Mouse (Mus musculus): ENCODE measurements around the gene Rgl1.

Gene Rgl1

GRCm38 (mm10) chr1:152766032-152766772, at the start of gene Rgl1, which contains the start of gene Arpc5:
Gene Rgl1, minus strand, starts transcription at chr1:152766351.
Gene Arpc5, plus strand, starts transcription at chr1:152766542.
- CTCF ChIA-PET, result interaction anchor here (0.5 kb wide), 2 partner anchors 43 to 226 kb away, joined by 3 to 5 read pairs; no protein-coding TSS in a partner anchor

- CTCF ChIA-PET, result interaction anchor here (0.8 to 1.2 kb wide), 3 partner anchors 25 to 44 kb away, joined by 3 to 6 read pairs (median 3); no protein-coding TSS in a partner anchor
Observed at GRCm38 (mm10) chr1:152815265-152815701, 49.1 kb upstream of the Rgl1 start.

GRCm38 (mm10) chr1:152810533-152811439, 44.6 kb upstream of the Rgl1 start:
- CTCF ChIA-PET, result no interaction called here

GRCm38 (mm10) chr1:152809541-152810252, 43.5 kb upstream of the Rgl1 start:
- CTCF ChIA-PET, result interaction anchor here (0.7 kb wide), 1 partner anchor 44 kb away, joined by 3 read pairs; the partner anchor contains the start of genes Arpc5 and Rgl1

GRCm38 (mm10) chr1:152808392-152808680, 42.2 kb upstream of the Rgl1 start:
- CTCF ChIA-PET, result no interaction called here

GRCm38 (mm10) chr1:152807619-152808391, 41.7 kb upstream of the Rgl1 start:
- CTCF ChIA-PET, result no interaction called here

- CTCF ChIA-PET, result interaction anchor here (0.9 to 1.2 kb wide), 2 partner anchors 15 to 17 kb away, joined by 3 to 5 read pairs; no protein-coding TSS in a partner anchor
Observed at GRCm38 (mm10) chr1:152804907-152805306, 38.8 kb upstream of the Rgl1 start.

- CTCF ChIA-PET, result no interaction called here
Observed at GRCm38 (mm10) chr1:152800633-152801176, 34.6 kb upstream of the Rgl1 start.

- CTCF ChIA-PET, result interaction anchor here (0.7 to 1.2 kb wide), 2 partner anchors 11 to 17 kb away, joined by 3 to 11 read pairs; no protein-coding TSS in a partner anchor
Observed at GRCm38 (mm10) chr1:152799897-152800296, 33.7 kb upstream of the Rgl1 start, which contains the start of gene Ncf2. Gene Ncf2, plus strand, starts transcription at chr1:152800194.

GRCm38 (mm10) chr1:152798125-152798524, 32.0 kb upstream of the Rgl1 start:
- CTCF ChIA-PET, result no interaction called here

GRCm38 (mm10) chr1:152796683-152797263, 30.6 kb upstream of the Rgl1 start:
- CTCF ChIA-PET, result interaction anchor here (0.6 kb wide), 1 partner anchor 29 kb away, joined by 3 read pairs; no protein-coding TSS in a partner anchor

GRCm38 (mm10) chr1:152795688-152796255, 29.6 kb upstream of the Rgl1 start:
- CTCF ChIA-PET, result no interaction called here

- CTCF ChIA-PET, result no interaction called here
Observed at GRCm38 (mm10) chr1:152793495-152794130, 27.5 kb upstream of the Rgl1 start.

- CTCF ChIA-PET, result no interaction called here
Observed at GRCm38 (mm10) chr1:152792736-152793494, 26.8 kb upstream of the Rgl1 start.

- CTCF ChIA-PET, result no interaction called here
Observed at GRCm38 (mm10) chr1:152791269-152791668, 25.1 kb upstream of the Rgl1 start.

GRCm38 (mm10) chr1:152790821-152791220, 24.7 kb upstream of the Rgl1 start:
- CTCF ChIA-PET, result interaction anchor here (1.1 to 1.7 kb wide), 2 partner anchors 14 to 25 kb away, joined by 3 to 5 read pairs; no protein-coding TSS in a partner anchor

GRCm38 (mm10) chr1:152790254-152790653, 24.1 kb upstream of the Rgl1 start:
- CTCF ChIA-PET, result interaction anchor here (0.9 to 1.7 kb wide), 3 partner anchors 15 to 47 kb away, joined by 3 to 5 read pairs (median 3); no protein-coding TSS in a partner anchor

GRCm38 (mm10) chr1:152788121-152788660, 22.0 kb upstream of the Rgl1 start:
- CTCF ChIA-PET, result interaction anchor here (1.5 kb wide), 1 partner anchor 17 kb away, joined by 3 read pairs; no protein-coding TSS in a partner anchor

All from spleen, embryonic (tissue).